Mouse (Mus musculus) C2C12 (cell line): Measurements from ENCODE around the gene Nmrk1. TPM values are rescaled to one million over a fixed set of nuclear protein-coding genes. Genes with fewer than 3 reads are reported as not detected.
"Not testable (repeated sequence)": the region's sequence is repeated elsewhere in the genome, so short reads cannot be mapped to it uniquely, and the experiment has no call there.

Experiments used
- H3K27me3 ChIP-seq: one replicate; pipeline ENCODE4 v1.6.1; 2011; ENCODE audit not compliant: control insufficient read depth, insufficient read depth, insufficient read length
- H3K36me3 ChIP-seq: one replicate; pipeline ENCODE4 v1.6.1; 2011; ENCODE audit not compliant: control insufficient read depth, insufficient read depth
- H3K4me3 ChIP-seq: one replicate; pipeline ENCODE4 v1.5.1; 2011; ENCODE audit warnings: mild to moderate bottlenecking, control low read depth; ENCODE audit not compliant: poor library complexity, insufficient read depth, severe bottlenecking
- H3K79me2 ChIP-seq: one replicate; pipeline ENCODE4 v1.6.1; 2011; ENCODE audit not compliant: control insufficient read depth, insufficient read depth
- H3K79me3 ChIP-seq: one replicate; pipeline ENCODE4 v1.6.1; 2011; ENCODE audit warnings: low read depth, control low read depth
- H3ac ChIP-seq: one replicate; pipeline ENCODE3; 2011; ENCODE audit warnings: low read depth; ENCODE audit not compliant: control insufficient read depth, insufficient read length
- CEBPB ChIP-seq: IDR thresholded peaks from one replicate; pipeline ENCODE4 v1.6.1; 2011; ENCODE audit warnings: low read depth, mild to moderate bottlenecking, control low read depth, moderate library complexity
- CTCF ChIP-seq: IDR thresholded peaks from one replicate; pipeline ENCODE4 v1.5.1; 2011; ENCODE audit not compliant: control insufficient read depth, insufficient read depth, insufficient read length
- FOSL1 ChIP-seq: IDR thresholded peaks from one replicate; pipeline ENCODE4 v1.8.0; 2011; ENCODE audit warnings: mild to moderate bottlenecking, low read length; ENCODE audit not compliant: poor library complexity, insufficient read depth, severe bottlenecking
- MAX ChIP-seq: IDR thresholded peaks from one replicate; pipeline ENCODE4 v1.6.1; 2011; ENCODE audit warnings: mild to moderate bottlenecking, control low read depth
- MYOD1 ChIP-seq: IDR thresholded peaks from one replicate; pipeline ENCODE4 v1.6.1; 2011; ENCODE audit warnings: low read depth; ENCODE audit not compliant: control insufficient read depth, insufficient read length
- MYOG ChIP-seq: IDR thresholded peaks from one replicate; pipeline ENCODE4 v1.6.1; 2011; ENCODE audit not compliant: control insufficient read depth, insufficient read length; ENCODE audit errors: extremely low read depth
- USF1 ChIP-seq: IDR thresholded peaks from one replicate; pipeline ENCODE4 v1.6.1; 2011; ENCODE audit warnings: low read depth, mild to moderate bottlenecking, control low read depth, moderate library complexity
- polyA plus RNA-seq: library from polyadenylated mRNA; unstranded; fragments of >200 nt; fragmentation: generic; extraction: Trizol; gene quantifications from one replicate; pipeline ENCODE4 v1.2.1, GENCODE M21; 2012; ENCODE audit warnings: missing spikeins

The Nmrk1 gene
- polyA plus RNA-seq, 1 experiment, result 1.6 TPM

- Histone ChIP-seq H3K27me3 (no peaks in the 10 kb centered on the region), H3ac (no peak overlapping the region), H3K4me3 (no peak overlapping the region), H3K79me3 (no peaks in the 10 kb centered on the region), H3K36me3 (peaks cover 21% of the 10 kb centered on the region), H3K79me2 (no peaks in the 10 kb centered on the region)
- no peak for TF ChIP-seq FOSL1
- TF ChIP-seq MYOG, result no peak
- TF ChIP-seq MAX, result no peak
- no peak for TF ChIP-seq CEBPB
- no peak for TF ChIP-seq USF1
- no peak for TF ChIP-seq MYOD1
Measured at GRCm38 (mm10) chr19:18588243-18588642, 43.5 kb upstream of the Nmrk1 start.

GRCm38 (mm10) chr19:18588801-18589200 is 42.9 kb upstream of the Nmrk1 start:
- H3K36me3 ChIP-seq, result peaks cover 21% of the 10 kb centered on the region
- H3ac ChIP-seq, H3K27me3 ChIP-seq, H3K4me3 ChIP-seq, H3K79me3 ChIP-seq, H3K79me2 ChIP-seq: not testable (repeated sequence)

- Histone ChIP-seq H3K79me3 (no peaks in the 10 kb centered on the region), H3K36me3 (peaks cover 19% of the 10 kb centered on the region), H3ac (no peak overlapping the region), H3K27me3 (no peaks in the 10 kb centered on the region), H3K79me2 (no peaks in the 10 kb centered on the region), H3K4me3 (no peak overlapping the region)
- TF ChIP-seq CEBPB (no peak), MYOD1 (no peak), MAX (no peak), CTCF (no peak), USF1 (no peak), FOSL1 (no peak)
Measured at GRCm38 (mm10) chr19:18589276-18589675, 42.5 kb upstream of the Nmrk1 start.

DNA sequence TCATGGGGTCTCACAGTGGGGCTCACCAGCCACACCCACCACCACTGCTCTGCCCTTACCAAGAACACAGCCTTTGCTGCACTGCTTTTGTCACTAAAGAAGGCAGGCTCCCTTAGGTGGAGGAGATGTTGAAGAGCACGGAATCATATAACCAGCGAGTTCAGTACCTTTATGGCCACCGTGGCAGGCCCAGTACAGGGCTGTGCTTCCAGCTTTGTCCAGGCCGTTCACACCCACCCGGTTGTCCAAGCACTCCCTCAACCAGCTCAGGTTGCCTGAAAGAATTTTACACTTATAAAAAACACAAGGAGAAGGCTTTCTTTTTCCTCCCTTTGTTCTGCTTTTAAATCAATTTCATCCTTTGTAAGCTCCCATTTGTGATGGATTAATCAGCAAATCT is 41.5 kb upstream of the Nmrk1 start:
- Histone ChIP-seq H3ac (no peak overlapping the region), H3K36me3 (peaks cover 12% of the 10 kb centered on the region)
- TF ChIP-seq USF1, result no peak
- TF ChIP-seq MYOD1, result no peak
- TF ChIP-seq CEBPB, result no peak
- no peak for TF ChIP-seq FOSL1
- TF ChIP-seq MYOG, result no peak
- TF ChIP-seq MAX, result no peak
- no peak for TF ChIP-seq CTCF

DNA sequence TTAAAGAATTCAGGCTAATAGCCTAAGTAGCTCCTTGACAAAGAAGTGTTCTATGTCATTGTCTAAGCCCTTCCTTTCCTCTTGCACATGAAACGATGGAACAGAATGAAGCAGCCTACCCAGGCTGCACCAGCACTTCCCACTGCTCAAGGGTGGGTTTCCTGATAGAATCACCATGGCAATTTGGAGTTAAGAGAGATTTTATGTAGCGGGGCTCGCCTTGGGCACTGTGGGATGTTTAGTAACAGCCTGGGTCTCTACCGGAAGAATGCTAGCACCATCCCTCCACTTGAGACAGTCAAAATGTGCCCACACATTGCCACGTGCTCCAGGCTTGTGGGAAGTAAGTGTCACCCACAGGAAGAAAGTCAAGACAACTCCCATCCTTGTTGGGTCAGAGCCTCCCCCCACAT is 40.8 kb upstream of the Nmrk1 start:
- Histone ChIP-seq H3ac (no peak overlapping the region), H3K27me3 (no peaks in the 10 kb centered on the region), H3K4me3 (no peak overlapping the region), H3K79me2 (no peaks in the 10 kb centered on the region), H3K36me3 (peaks cover 12% of the 10 kb centered on the region), H3K79me3 (no peaks in the 10 kb centered on the region)
- TF ChIP-seq USF1, result no peak
- TF ChIP-seq MAX, result no peak
- no peak for TF ChIP-seq CTCF
- TF ChIP-seq CEBPB, result no peak
- TF ChIP-seq FOSL1, result no peak
- TF ChIP-seq MYOG, result no peak
- no peak for TF ChIP-seq MYOD1

More for the DNA sequence above, 41.5 kb upstream of the Nmrk1 start:
- Histone ChIP-seq H3K27me3 (no peaks in the 10 kb centered on the region), H3K79me2 (no peaks in the 10 kb centered on the region), H3K4me3 (no peak overlapping the region), H3K79me3 (no peaks in the 10 kb centered on the region)

DNA sequence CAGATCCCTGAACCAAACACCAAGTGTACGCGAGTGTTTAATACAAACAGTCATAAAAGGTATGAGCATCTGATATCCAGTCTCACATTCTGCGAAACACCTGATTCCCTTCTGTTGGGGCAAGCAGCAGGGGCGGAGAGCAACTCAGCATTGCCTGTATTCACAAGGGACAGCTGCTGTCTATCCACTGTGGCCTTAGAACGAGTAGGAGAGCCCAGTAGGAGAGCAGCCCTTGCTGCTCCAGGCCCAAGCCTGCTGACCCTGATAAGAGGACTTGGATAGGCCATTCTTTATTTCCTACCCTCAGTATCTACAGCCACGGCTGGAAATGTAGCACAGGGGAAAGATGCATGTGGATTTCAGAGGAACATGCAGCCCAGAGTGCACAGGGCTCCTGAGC is 38.8 kb upstream of the Nmrk1 start:
- Histone ChIP-seq H3K79me3 (peaks cover 3% of the 10 kb centered on the region), H3K36me3 (peaks cover 5% of the 10 kb centered on the region), H3K4me3 (no peak overlapping the region), H3K79me2 (peaks cover 9% of the 10 kb centered on the region), H3ac (no peak overlapping the region), H3K27me3 (no peaks in the 10 kb centered on the region)
- no peak for TF ChIP-seq CTCF
- no peak for TF ChIP-seq USF1
- no peak for TF ChIP-seq CEBPB
- TF ChIP-seq MYOG, result no peak
- TF ChIP-seq FOSL1, result no peak
- no peak for TF ChIP-seq MYOD1
- no peak for TF ChIP-seq MAX
